Mouse (Mus musculus) kidney, postnatal 10 days (tissue): Measurements from ENCODE around the gene Tstd2.

ENCODE experiments used
- DNase-seq: peaks from one replicate; pipeline ENCODE4 v3.0.0; 2021; ENCODE audit warnings: mixed read lengths

Gene Tstd2

GRCm38 (mm10) chr4:46138287-46139222, at the start of gene Tstd2, which contains the start of gene Ncbp1:
TSS of gene Tstd2 (minus strand) at chr4:46138694.
TSS of gene Ncbp1 (plus strand) at chr4:46138613.
- DNase-seq = peak; percentile 95

GRCm38 (mm10) chr4:46186466-46186865, 48.0 kb upstream of the Tstd2 start:
- DNase-seq = no peak

GRCm38 (mm10) chr4:46185890-46186289, 47.4 kb upstream of the Tstd2 start:
- no peak for DNase-seq

GRCm38 (mm10) chr4:46185423-46185822, 46.9 kb upstream of the Tstd2 start:
- DNase-seq = no peak

- DNase-seq = no peak
Observed at GRCm38 (mm10) chr4:46182181-46182580, 43.7 kb upstream of the Tstd2 start.

GRCm38 (mm10) chr4:46181168-46181567, 42.7 kb upstream of the Tstd2 start:
- DNase-seq = no peak

- DNase-seq = no peak
Observed at GRCm38 (mm10) chr4:46177496-46177895, 39.0 kb upstream of the Tstd2 start.

- no peak for DNase-seq
Observed at GRCm38 (mm10) chr4:46177018-46177417, 38.5 kb upstream of the Tstd2 start.

- DNase-seq = no peak
Observed at GRCm38 (mm10) chr4:46176313-46176712, 37.8 kb upstream of the Tstd2 start.

GRCm38 (mm10) chr4:46171761-46172160, 33.3 kb upstream of the Tstd2 start:
- no peak for DNase-seq

GRCm38 (mm10) chr4:46165831-46166230, 27.3 kb upstream of the Tstd2 start:
- no peak for DNase-seq

- no peak for DNase-seq
Observed at GRCm38 (mm10) chr4:46164027-46164426, 25.5 kb upstream of the Tstd2 start.

GRCm38 (mm10) chr4:46151903-46152544, 13.5 kb upstream of the Tstd2 start:
- DNase-seq = no peak

- DNase-seq = no peak
Observed at GRCm38 (mm10) chr4:46146881-46147280, 8.4 kb upstream of the Tstd2 start.

GRCm38 (mm10) chr4:46144323-46144722, 5.8 kb upstream of the Tstd2 start:
- DNase-seq = peak; percentile 20

- DNase-seq = peak; percentile 34
Observed at GRCm38 (mm10) chr4:46137629-46138286, 736 bp downstream of the Tstd2 start.

- no peak for DNase-seq
Observed at GRCm38 (mm10) chr4:46131791-46132190, 6.7 kb downstream of the Tstd2 start.

GRCm38 (mm10) chr4:46130221-46130620, 8.3 kb downstream of the Tstd2 start:
- DNase-seq = peak; percentile 70

- DNase-seq = peak; percentile 56
Observed at GRCm38 (mm10) chr4:46129311-46130004, 9.0 kb downstream of the Tstd2 start.

- peak; percentile 82 for DNase-seq
Observed at GRCm38 (mm10) chr4:46126541-46126940, 12.0 kb downstream of the Tstd2 start.

- no peak for DNase-seq
Observed at GRCm38 (mm10) chr4:46123358-46123757, 15.1 kb downstream of the Tstd2 start.

GRCm38 (mm10) chr4:46120767-46121166, 17.7 kb downstream of the Tstd2 start:
- DNase-seq = no peak
